Mouse (Mus musculus) MEL (cell line): ENCODE measurements around the gene Chrm3. TPM values are rescaled to one million over a fixed set of nuclear protein-coding genes. Genes with fewer than 3 reads are reported as not detected.

ENCODE experiments used
- DNase-seq: peaks from one replicate; pipeline ENCODE4 v3.0.0; 2011; ENCODE audit warnings: low read depth, low spot score
- H3K27ac ChIP-seq: 2 replicates; pipeline ENCODE4 v1.5.1; 2012; ENCODE audit warnings: low read depth, mild to moderate bottlenecking, control low read depth, low read length, moderate library complexity; ENCODE audit not compliant: control insufficient read depth
- H3K27me3 ChIP-seq, 2 experiments: fragments of 150-350 bp in 1 of 2; sonication (generic) in 1 of 2; 2 replicates each; pipeline ENCODE4 v1.6.1; 2012; ENCODE audit warnings: low read length in 2 of 2, mild to moderate bottlenecking in 2 of 2, improper control_type of control experiment in 1 of 2, moderate library complexity in 1 of 2; ENCODE audit not compliant: insufficient read depth in 2 of 2, control insufficient read depth in 1 of 2
- H3K36me3 ChIP-seq, 2 experiments: 2 replicates each; pipeline ENCODE4 v1.6.1; 2012 to 2014; ENCODE audit warnings: low read length in 2 of 2, improper control_type of control experiment in 1 of 2, inconsistent platforms in 1 of 2, mild to moderate bottlenecking in 1 of 2; ENCODE audit not compliant: insufficient read depth in 2 of 2, control insufficient read depth in 1 of 2
- H3K4me1 ChIP-seq, 2 experiments: fragments of 150-350 bp in 1 of 2; sonication (generic) in 1 of 2; 2 replicates each; pipeline ENCODE4 v1.6.1; 2012; ENCODE audit warnings: low read length in 2 of 2, improper control_type of control experiment in 1 of 2, mild to moderate bottlenecking in 1 of 2; ENCODE audit not compliant: insufficient read depth in 2 of 2, control insufficient read depth in 1 of 2
- H3K4me3 ChIP-seq, 2 experiments: fragments of 150-350 bp in 1 of 2; sonication (generic) in 1 of 2; 2 replicates each; pipeline ENCODE4 v1.5.1; 2012; ENCODE audit warnings: low read depth in 2 of 2, low read length in 2 of 2, mild to moderate bottlenecking in 2 of 2, moderate library complexity in 2 of 2, control low read depth in 1 of 2, improper control_type of control experiment in 1 of 2; ENCODE audit not compliant: control insufficient read depth in 1 of 2, insufficient read depth in 1 of 2
- H3K79me2 ChIP-seq: 2 replicates; pipeline ENCODE4 v1.6.1; 2012; ENCODE audit warnings: mild to moderate bottlenecking, low read length, moderate library complexity; ENCODE audit not compliant: control insufficient read depth, poor library complexity, insufficient read depth
- H3K9ac ChIP-seq: 2 replicates; pipeline ENCODE4 v1.6.1; 2012; ENCODE audit warnings: low read depth, mild to moderate bottlenecking, control low read depth, low read length, moderate library complexity; ENCODE audit not compliant: control insufficient read depth, poor library complexity, severe bottlenecking
- H3K9me3 ChIP-seq: fragments of 150-350 bp; sonication (generic); replicated peaks from 2 replicates; pipeline ENCODE4 v1.6.1; 2012; ENCODE audit warnings: mild to moderate bottlenecking, low read length, improper control_type of control experiment, moderate library complexity; ENCODE audit not compliant: insufficient read depth
- ELF1 ChIP-seq: IDR thresholded peaks from 2 replicates; pipeline ENCODE4 v1.6.1; 2014; ENCODE audit warnings: low read depth, mild to moderate bottlenecking, inconsistent platforms, low read length, improper control_type of control experiment, moderate library complexity
- ETS1 ChIP-seq: IDR thresholded peaks from 2 replicates; pipeline ENCODE4 v1.6.1; 2012; ENCODE audit warnings: low read depth, mild to moderate bottlenecking, inconsistent platforms, low read length, improper control_type of control experiment, moderate library complexity
- GABPA ChIP-seq: IDR thresholded peaks from 2 replicates; pipeline ENCODE4 v1.6.1; 2012; ENCODE audit warnings: low read depth, mild to moderate bottlenecking, inconsistent platforms, low read length, improper control_type of control experiment, moderate library complexity
- MAFK ChIP-seq: IDR thresholded peaks from 2 replicates; pipeline ENCODE4 v1.6.1; 2011; ENCODE audit warnings: low read depth, mild to moderate bottlenecking, low read length, improper control_type of control experiment, borderline replicate concordance
- MAZ ChIP-seq: IDR thresholded peaks from 2 replicates; pipeline ENCODE4 v1.6.1; 2012; ENCODE audit warnings: low read depth, mild to moderate bottlenecking, inconsistent platforms, low read length, improper control_type of control experiment
- MYB ChIP-seq: IDR thresholded peaks from 2 replicates; pipeline ENCODE4 v1.6.1; 2011; ENCODE audit warnings: mild to moderate bottlenecking, low read depth, low read length, improper control_type of control experiment
- MYC ChIP-seq: IDR thresholded peaks from 2 replicates; pipeline ENCODE4 v1.6.1; 2011; ENCODE audit warnings: low read depth, mild to moderate bottlenecking, low read length, improper control_type of control experiment, moderate library complexity
- RAD21 ChIP-seq: IDR thresholded peaks from 2 replicates; pipeline ENCODE4 v1.6.1; 2011; ENCODE audit warnings: mild to moderate bottlenecking, low read depth, low read length, improper control_type of control experiment
- SIN3A ChIP-seq: IDR thresholded peaks from 2 replicates; pipeline ENCODE4 v1.6.1; 2012; ENCODE audit warnings: low read length, improper control_type of control experiment, inconsistent platforms
- TAL1 ChIP-seq: IDR thresholded peaks from 2 replicates; pipeline ENCODE4 v1.6.1; 2012; ENCODE audit warnings: mild to moderate bottlenecking, inconsistent platforms, low read length, moderate library complexity, mixed read lengths
- TBP ChIP-seq: IDR thresholded peaks from 2 replicates; pipeline ENCODE4 v1.8.0; 2011; ENCODE audit warnings: low read depth, low read length, improper control_type of control experiment
- TCF12 ChIP-seq: IDR thresholded peaks from 2 replicates; pipeline ENCODE4 v1.6.1; 2014; ENCODE audit warnings: low read depth, mild to moderate bottlenecking, inconsistent platforms, low read length, improper control_type of control experiment, moderate library complexity
- USF2 ChIP-seq, 2 experiments: IDR thresholded peaks; 2 replicates each; pipeline ENCODE4 v1.6.1; 2011 to 2012; ENCODE audit warnings: improper control_type of control experiment in 2 of 2, low read length in 2 of 2, borderline replicate concordance in 1 of 2, inconsistent platforms in 1 of 2, low read depth in 1 of 2, mild to moderate bottlenecking in 1 of 2; ENCODE audit not compliant: insufficient read depth in 1 of 2
- polyA plus RNA-seq, 2 experiments: library from polyadenylated mRNA; stranded (reverse) in 1 of 2; unstranded in 1 of 2; fragments of >175 nt in 1 of 2; fragments of >200 nt in 1 of 2; gene quantifications; 2 replicates each; pipeline versions ENCODE4 v1.2.1 to v1.2.4; 2012; ENCODE audit warnings: low replicate concordance in 2 of 2, low read depth in 1 of 2; ENCODE audit not compliant: insufficient read length in 2 of 2, insufficient read depth in 1 of 2, missing spikeins in 1 of 2
- total RNA-seq: library from RNA; depleted of rRNA; stranded (reverse); fragments of 300-350 nt; gene quantifications from 2 replicates; pipeline ENCODE4 v1.2.3, GENCODE M21; 2012

The Chrm3 gene
- total and polyA plus RNA-seq, 3 experiments, result not detected

- TF ChIP-seq SIN3A, result no peak
- no peak for TF ChIP-seq ELF1
- TF ChIP-seq MAFK, result no peak
- no peak for TF ChIP-seq MYC
- TF ChIP-seq TBP, result no peak
- TF ChIP-seq RAD21, result no peak
- TF ChIP-seq MYB, result no peak
- Histone ChIP-seq H3K9me3 (no peaks in the 10 kb centered on the region), H3K27ac (no peak overlapping the region), H3K9ac (no peak overlapping the region), H3K4me1 (no peaks in the 10 kb centered on the region), H3K4me3 (no peak overlapping the region), H3K27me3 (no peaks in the 10 kb centered on the region; a peak in 1 of 4 replicates), H3K79me2 (no peaks in the 10 kb centered on the region), H3K36me3 (no peaks in the 10 kb centered on the region)
- no peak for DNase-seq
Observed at GRCm38 (mm10) chr13:9890460-9890859, 470.2 kb downstream of the Chrm3 start.

GRCm38 (mm10) chr13:9889954-9890353, 470.7 kb downstream of the Chrm3 start:
- Histone ChIP-seq H3K4me3 (no peak overlapping the region), H3K36me3 (no peaks in the 10 kb centered on the region), H3K27me3 (no peaks in the 10 kb centered on the region; a peak in 1 of 4 replicates), H3K4me1 (no peaks in the 10 kb centered on the region), H3K79me2 (no peaks in the 10 kb centered on the region), H3K27ac (no peak overlapping the region), H3K9me3 (no peaks in the 10 kb centered on the region), H3K9ac (no peak overlapping the region)
- TF ChIP-seq TAL1, result no peak
- DNase-seq, result no peak

GRCm38 (mm10) chr13:9888284-9888683, 472.4 kb downstream of the Chrm3 start:
- H3K4me1 ChIP-seq, result no peaks in the 10 kb centered on the region
- H3K27me3 ChIP-seq, result no peaks in the 10 kb centered on the region; a peak in 1 of 4 replicates
- H3K9me3 ChIP-seq, result no peaks in the 10 kb centered on the region
- H3K27ac ChIP-seq, result no peak overlapping the region
- TF ChIP-seq MAZ (no peak), TBP (no peak), ELF1 (no peak), USF2 (IDR thresholded peaks at IDR 0.05; ENCODE audit: borderline replicate concordance in 1 of 2, insufficient read depth in 1 of 2, low read depth in 1 of 2, low read length in 2 of 2) (no peak), TCF12 (no peak), ETS1 (no peak), GABPA (no peak)
- no peak for DNase-seq
- H3K79me2 ChIP-seq, result no peaks in the 10 kb centered on the region
- H3K4me3 ChIP-seq, result no peak overlapping the region
- H3K36me3 ChIP-seq, result no peaks in the 10 kb centered on the region
- H3K9ac ChIP-seq, result no peak overlapping the region
